Mouse (Mus musculus): ENCODE measurements at regions not wholly inside any gene's neighbourhood (a gene's known extent, or its start where the extent isn't known, plus 50 kb on each side); places are given as distances from the start of the nearest gene placed in this dataset.

- no peak for ATAC-seq (replicated peaks)
- Histone ChIP-seq H3K9ac (no peak overlapping the region), H3K4me3 (no peak overlapping the region), H3K27me3 (replicated peaks) (peaks cover 3% of the 10 kb centered on the region; the same call in 1 of the 2 replicates), H3K4me2 (no peak overlapping the region), H3K36me3 (replicated peaks) (no peaks in the 10 kb centered on the region), H3K9me3 (no peaks in the 10 kb centered on the region), H3K4me1 (no peaks in the 10 kb centered on the region), H3K27ac (no peak overlapping the region)
- WGBS, result 63% methylated on average over 5 of the region's 5 CpGs
Measured at GRCm38 (mm10) chr8:10882381-10882780, 125.9 kb downstream of the Irs2 start.

GRCm38 (mm10) chr8:10879883-10880282 lies 128.4 kb downstream of the Irs2 start:
- WGBS, result 64% methylated on average over 6 of the region's 6 CpGs
- Histone ChIP-seq H3K36me3 (replicated peaks) (no peaks in the 10 kb centered on the region), H3K27ac (no peak overlapping the region), H3K9ac (no peak overlapping the region), H3K4me1 (no peaks in the 10 kb centered on the region), H3K9me3 (no peaks in the 10 kb centered on the region), H3K27me3 (replicated peaks) (peaks cover 3% of the 10 kb centered on the region; the same call in 1 of the 2 replicates), H3K4me2 (no peak overlapping the region), H3K4me3 (no peak overlapping the region)
- no peak for ATAC-seq (replicated peaks)

GRCm38 (mm10) chr8:10879049-10879847 lies 129.0 kb downstream of the Irs2 start:
- ATAC-seq (replicated peaks), result no peak
- 87% methylated on average over 10 of the region's 10 CpGs for WGBS
- Histone ChIP-seq H3K9me3 (no peaks in the 10 kb centered on the region), H3K4me1 (no peaks in the 10 kb centered on the region), H3K9ac (no peak overlapping the region), H3K27ac (no peak overlapping the region), H3K4me3 (no peak overlapping the region), H3K4me2 (no peak overlapping the region), H3K36me3 (replicated peaks) (no peaks in the 10 kb centered on the region), H3K27me3 (replicated peaks) (peaks cover 3% of the 10 kb centered on the region; the same call in 1 of the 2 replicates)

- Histone ChIP-seq H3K4me3 (no peak overlapping the region), H3K36me3 (replicated peaks) (no peaks in the 10 kb centered on the region), H3K27me3 (replicated peaks) (peaks cover 3% of the 10 kb centered on the region; the same call in 1 of the 2 replicates), H3K9ac (no peak overlapping the region), H3K4me2 (no peak overlapping the region), H3K27ac (no peak overlapping the region), H3K9me3 (no peaks in the 10 kb centered on the region), H3K4me1 (no peaks in the 10 kb centered on the region)
- ATAC-seq (replicated peaks), result no peak
- WGBS, result 95% methylated on average over 4 of the region's 4 CpGs
Measured at GRCm38 (mm10) chr8:10878371-10878770, 129.9 kb downstream of the Irs2 start.

- H3K9me3 ChIP-seq, result no peaks in the 10 kb centered on the region
- 80% methylated on average over 6 of the region's 6 CpGs for WGBS
- H3K27ac ChIP-seq, result no peak overlapping the region
- H3K4me2 ChIP-seq, result no peak overlapping the region
- no peaks in the 10 kb centered on the region for H3K36me3 ChIP-seq (replicated peaks)
- H3K4me1 ChIP-seq, result 0 out of 2 replicates have a peak, but pooled peaks cover 9% of the 10 kb centered on the region
- H3K27me3 ChIP-seq (replicated peaks), result peaks cover 3% of the 10 kb centered on the region; the same call in 1 of the 2 replicates
- H3K9ac ChIP-seq, result no peak overlapping the region
- H3K4me3 ChIP-seq, result no peak overlapping the region
- no peak for ATAC-seq (replicated peaks)
Measured at GRCm38 (mm10) chr8:10875170-10875569, 133.1 kb downstream of the Irs2 start.

- Histone ChIP-seq H3K4me3 (no peak overlapping the region), H3K9ac (no peak overlapping the region), H3K27me3 (replicated peaks) (no peaks in the 10 kb centered on the region), H3K36me3 (replicated peaks) (no peaks in the 10 kb centered on the region), H3K4me1 (0 out of 2 replicates have a peak, but pooled peaks cover 9% of the 10 kb centered on the region), H3K9me3 (no peaks in the 10 kb centered on the region), H3K4me2 (no peak overlapping the region), H3K27ac (no peak overlapping the region)
- no peak for ATAC-seq (replicated peaks)
- 52% methylated on average over 7 of the region's 7 CpGs for WGBS
Measured at GRCm38 (mm10) chr8:10871451-10871850, 136.8 kb downstream of the Irs2 start.

GRCm38 (mm10) chr8:10870423-10871055 lies 137.7 kb downstream of the Irs2 start:
- no peaks in the 10 kb centered on the region for H3K36me3 ChIP-seq (replicated peaks)
- no peak overlapping the region for H3K4me2 ChIP-seq
- H3K27ac ChIP-seq, result 0 out of 2 replicates have a peak overlapping the region, but pooled peaks have one; percentile 11
- no peaks in the 10 kb centered on the region for H3K27me3 ChIP-seq (replicated peaks)
- H3K4me3 ChIP-seq, result no peak overlapping the region
- H3K9ac ChIP-seq, result no peak overlapping the region
- no peak for ATAC-seq (replicated peaks)
- H3K9me3 ChIP-seq, result no peaks in the 10 kb centered on the region
- WGBS, result 61% methylated on average over 13 of the region's 13 CpGs
- peaks cover 13% of the 10 kb centered on the region for H3K4me1 ChIP-seq

- no peak overlapping the region for H3K9ac ChIP-seq
- H3K27me3 ChIP-seq (replicated peaks), result no peaks in the 10 kb centered on the region
- no peak overlapping the region for H3K4me3 ChIP-seq
- 89% methylated on average over 10 of the region's 10 CpGs for WGBS
- H3K4me1 ChIP-seq, result peaks cover 18% of the 10 kb centered on the region
- H3K27ac ChIP-seq, result no peak overlapping the region
- no peak overlapping the region for H3K4me2 ChIP-seq
- H3K36me3 ChIP-seq (replicated peaks), result no peaks in the 10 kb centered on the region
- no peaks in the 10 kb centered on the region for H3K9me3 ChIP-seq
- ATAC-seq (replicated peaks), result no peak
Measured at GRCm38 (mm10) chr8:10869866-10870265, 138.4 kb downstream of the Irs2 start.

GRCm38 (mm10) chr8:10866696-10867395 lies 141.4 kb downstream of the Irs2 start:
- H3K36me3 ChIP-seq (replicated peaks), result no peaks in the 10 kb centered on the region
- no peak overlapping the region for H3K27ac ChIP-seq
- H3K9ac ChIP-seq, result no peak overlapping the region
- H3K27me3 ChIP-seq (replicated peaks), result no peaks in the 10 kb centered on the region
- ATAC-seq (replicated peaks), result no peak
- no peak overlapping the region for H3K4me2 ChIP-seq
- H3K9me3 ChIP-seq, result no peaks in the 10 kb centered on the region
- no peak overlapping the region for H3K4me3 ChIP-seq
- H3K4me1 ChIP-seq, result peaks cover 18% of the 10 kb centered on the region
- WGBS, result 78% methylated on average over 7 of the region's 7 CpGs

GRCm38 (mm10) chr8:10865941-10866513 lies 142.2 kb downstream of the Irs2 start:
- Histone ChIP-seq H3K27me3 (replicated peaks) (no peaks in the 10 kb centered on the region), H3K4me3 (no peak overlapping the region), H3K4me2 (no peak overlapping the region), H3K9ac (no peak overlapping the region), H3K9me3 (no peaks in the 10 kb centered on the region), H3K4me1 (peaks cover 10% of the 10 kb centered on the region), H3K27ac (no peak overlapping the region), H3K36me3 (replicated peaks) (no peaks in the 10 kb centered on the region)
- 77% methylated on average over 11 of the region's 11 CpGs for WGBS
- ATAC-seq (replicated peaks), result no peak

GRCm38 (mm10) chr8:10865415-10865821 lies 142.8 kb downstream of the Irs2 start:
- WGBS, result 20% methylated on average over 8 of the region's 8 CpGs
- no peaks in the 10 kb centered on the region for H3K9me3 ChIP-seq
- no peaks in the 10 kb centered on the region for H3K36me3 ChIP-seq (replicated peaks)
- no peak overlapping the region for H3K9ac ChIP-seq
- no peak; the same call in 1 of the 2 replicates for ATAC-seq (replicated peaks)
- H3K4me1 ChIP-seq, result peaks cover 10% of the 10 kb centered on the region
- no peak overlapping the region for H3K4me3 ChIP-seq
- H3K27me3 ChIP-seq (replicated peaks), result no peaks in the 10 kb centered on the region
- H3K4me2 ChIP-seq, result no peak overlapping the region
- peak overlapping the region; percentile 22; the same call in 1 of the 2 replicates for H3K27ac ChIP-seq

GRCm38 (mm10) chr8:10862442-10862841 lies 145.8 kb downstream of the Irs2 start:
- Histone ChIP-seq H3K36me3 (replicated peaks) (no peaks in the 10 kb centered on the region), H3K9me3 (no peaks in the 10 kb centered on the region), H3K4me1 (peaks cover 10% of the 10 kb centered on the region), H3K9ac (no peak overlapping the region), H3K27ac (no peak overlapping the region), H3K27me3 (replicated peaks) (no peaks in the 10 kb centered on the region), H3K4me3 (no peak overlapping the region), H3K4me2 (no peak overlapping the region)
- WGBS, result 89% methylated on average over 13 of the region's 13 CpGs
- no peak for ATAC-seq (replicated peaks)

Data from midbrain, embryonic 15.5 days (tissue).